Mouse (Mus musculus): ENCODE results near the gene Fam216a.

GRCm38 (mm10) chr5:122319474-122320204 lies 52.5 kb downstream of the Fam216a start:
- TF ChIP-seq POLR2A (IDR thresholded peaks at IDR 0.05; ENCODE audit: low read depth, low read length) (no peak), CTCF (IDR thresholded peaks at IDR 0.05; ENCODE audit: extremely low read depth, insufficient read depth, insufficient read length, insufficient replicate concordance) (no peak)

All from spleen, adult 2 months (tissue).